Mouse (Mus musculus): ENCODE data around the gene Lim2. TPM values are rescaled to one million over a fixed set of nuclear protein-coding genes. Genes with fewer than 3 reads are reported as not detected.
A peak's percentile ranks its signal among the peaks of the same experiment; 100 is the strongest.

Lim2 gene
- total and polyA plus RNA-seq, 2 experiments from 2014 or later = not detected

- Histone ChIP-seq H3K9ac (no peak overlapping the region), H3K4me2 (ENCODE audit: low read depth) (no peak overlapping the region), H3K27ac (ENCODE audit: low read depth, low read length) (no peak overlapping the region), H3K9me3 (ENCODE audit: low read length) (no peaks in the 10 kb centered on the region), H3K36me3 (ENCODE audit: insufficient read depth) (peaks cover 26% of the 10 kb centered on the region), H3K27me3 (ENCODE audit: insufficient read depth, low read length) (no peaks in the 10 kb centered on the region), H3K4me1 (ENCODE audit: insufficient read depth) (no peaks in the 10 kb centered on the region), H3K4me3 (ENCODE audit: low read depth, low read length) (no peak overlapping the region)
- ATAC-seq (no peak), DNase-seq (no peak)
- WGBS = 87% methylated on average over 14 of the region's 14 CpGs
- no peak for TF ChIP-seq CTCF (IDR thresholded peaks at IDR 0.05; ENCODE audit: low read depth)
Observed at GRCm38 (mm10) chr7:43453599-43454355, 26.3 kb downstream of the Lim2 start.

DNA sequence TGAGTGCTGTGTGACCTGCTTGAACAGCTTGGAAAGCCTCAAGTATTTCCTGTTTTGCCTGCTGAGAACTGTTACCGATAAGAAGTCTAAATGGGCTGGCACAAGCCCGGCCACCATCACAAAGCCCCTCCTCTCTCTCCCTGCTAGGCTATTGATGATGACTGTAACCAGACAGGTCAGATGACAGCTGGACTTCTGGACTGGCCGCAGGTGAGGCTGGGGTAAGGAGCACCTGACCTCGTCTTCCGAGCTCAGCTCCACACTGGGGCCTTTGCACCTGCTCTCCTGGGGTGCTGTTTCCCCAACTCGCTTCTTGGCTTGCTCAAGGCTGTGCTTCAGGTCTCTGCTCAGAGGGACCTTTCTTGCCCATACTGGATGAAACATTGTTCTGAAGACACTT is 26.9 kb downstream of the Lim2 start:
- Histone ChIP-seq H3K9me3 (ENCODE audit: low read length) (no peaks in the 10 kb centered on the region), H3K36me3 (ENCODE audit: insufficient read depth) (peaks cover 26% of the 10 kb centered on the region), H3K4me3 (ENCODE audit: low read depth, low read length) (no peak overlapping the region), H3K27me3 (ENCODE audit: insufficient read depth, low read length) (no peaks in the 10 kb centered on the region), H3K4me1 (ENCODE audit: insufficient read depth) (no peaks in the 10 kb centered on the region), H3K9ac (no peak overlapping the region), H3K27ac (ENCODE audit: low read depth, low read length) (no peak overlapping the region), H3K4me2 (ENCODE audit: low read depth) (no peak overlapping the region)
- WGBS = 91% methylated on average over 6 of the region's 6 CpGs
- TF ChIP-seq CTCF (IDR thresholded peaks at IDR 0.05; ENCODE audit: low read depth) = no peak
- no peak for ATAC-seq
- DNase-seq = no peak

DNA sequence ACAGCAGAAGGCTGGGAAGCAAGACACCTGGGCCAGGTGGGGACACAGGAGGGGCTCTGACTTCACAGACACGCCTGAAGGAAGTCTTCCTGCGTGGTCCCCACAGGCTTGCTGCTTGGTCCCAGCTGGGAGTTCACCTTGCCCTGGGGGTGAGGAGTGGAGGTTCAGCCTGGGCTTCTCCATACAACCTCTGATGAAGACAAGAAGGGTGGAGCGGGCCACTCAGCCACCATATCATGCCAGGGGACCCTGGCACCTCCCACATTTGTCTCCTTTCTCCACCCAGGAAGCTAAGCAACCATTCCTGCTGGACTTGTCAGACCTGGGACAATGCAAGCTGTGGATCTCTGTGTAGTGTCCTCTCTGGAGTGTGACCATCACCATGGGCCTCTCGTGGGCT is 35.4 kb downstream of the Lim2 start, which contains the start of gene Vsig10l:
Gene Vsig10l, plus strand, starts transcription at position 301 of the 400 bp plus-strand sequence.
- H3K9me3 ChIP-seq (ENCODE audit: low read length) = no peaks in the 10 kb centered on the region
- WGBS = 66% methylated on average over 4 of the region's 4 CpGs
- TF ChIP-seq CTCF (IDR thresholded peaks at IDR 0.05; ENCODE audit: low read depth) = no peak
- no peak within 1 kb of the TSS for H3K4me2 ChIP-seq (ENCODE audit: low read depth)
- H3K27me3 ChIP-seq (ENCODE audit: insufficient read depth, low read length) = no peaks in the 10 kb centered on the region
- no peak within 1 kb of the TSS for H3K9ac ChIP-seq
- ATAC-seq (no peak), DNase-seq (no peak)
- H3K4me3 ChIP-seq (ENCODE audit: low read depth, low read length) = no peak within 1 kb of the TSS
- H3K27ac ChIP-seq (ENCODE audit: low read depth, low read length) = no peak within 1 kb of the TSS
- no peaks in the 10 kb centered on the region for H3K36me3 ChIP-seq (ENCODE audit: insufficient read depth)
- no peaks in the 10 kb centered on the region for H3K4me1 ChIP-seq (ENCODE audit: insufficient read depth)

GRCm38 (mm10) chr7:43463976-43464375 is 36.5 kb downstream of the Lim2 start:
- H3K27me3 ChIP-seq (ENCODE audit: insufficient read depth, low read length) = no peaks in the 10 kb centered on the region
- H3K4me3 ChIP-seq (ENCODE audit: low read depth, low read length) = no peak overlapping the region
- no peaks in the 10 kb centered on the region for H3K36me3 ChIP-seq (ENCODE audit: insufficient read depth)
- no peak for ATAC-seq
- no peak overlapping the region for H3K9ac ChIP-seq
- no peak overlapping the region for H3K27ac ChIP-seq (ENCODE audit: low read depth, low read length)
- no peak overlapping the region for H3K4me2 ChIP-seq (ENCODE audit: low read depth)
- H3K4me1 ChIP-seq (ENCODE audit: insufficient read depth) = no peaks in the 10 kb centered on the region
- 79% methylated on average over 7 of the region's 7 CpGs for WGBS
- no peaks in the 10 kb centered on the region for H3K9me3 ChIP-seq (ENCODE audit: low read length)
- DNase-seq = no peak
- TF ChIP-seq CTCF (IDR thresholded peaks at IDR 0.05; ENCODE audit: low read depth) = no peak

GRCm38 (mm10) chr7:43464864-43465343 is 37.4 kb downstream of the Lim2 start:
- no peaks in the 10 kb centered on the region for H3K9me3 ChIP-seq (ENCODE audit: low read length)
- H3K27me3 ChIP-seq (ENCODE audit: insufficient read depth, low read length) = no peaks in the 10 kb centered on the region
- no peak overlapping the region; the same call in 1 of the 2 replicates for H3K27ac ChIP-seq (ENCODE audit: low read depth, low read length)
- no peak for TF ChIP-seq CTCF (IDR thresholded peaks at IDR 0.05; ENCODE audit: low read depth)
- ATAC-seq (0 out of 2 replicates have a peak, but pooled peaks have one; percentile 0), DNase-seq (no peak)
- H3K36me3 ChIP-seq (ENCODE audit: insufficient read depth) = no peaks in the 10 kb centered on the region
- peak overlapping the region; percentile 59 for H3K9ac ChIP-seq
- 9% methylated on average over 35 of the region's 35 CpGs for WGBS
- H3K4me2 ChIP-seq (ENCODE audit: low read depth) = peak overlapping the region; percentile 84
- H3K4me3 ChIP-seq (ENCODE audit: low read depth, low read length) = peak overlapping the region; percentile 44
- no peaks in the 10 kb centered on the region for H3K4me1 ChIP-seq (ENCODE audit: insufficient read depth)

DNA sequence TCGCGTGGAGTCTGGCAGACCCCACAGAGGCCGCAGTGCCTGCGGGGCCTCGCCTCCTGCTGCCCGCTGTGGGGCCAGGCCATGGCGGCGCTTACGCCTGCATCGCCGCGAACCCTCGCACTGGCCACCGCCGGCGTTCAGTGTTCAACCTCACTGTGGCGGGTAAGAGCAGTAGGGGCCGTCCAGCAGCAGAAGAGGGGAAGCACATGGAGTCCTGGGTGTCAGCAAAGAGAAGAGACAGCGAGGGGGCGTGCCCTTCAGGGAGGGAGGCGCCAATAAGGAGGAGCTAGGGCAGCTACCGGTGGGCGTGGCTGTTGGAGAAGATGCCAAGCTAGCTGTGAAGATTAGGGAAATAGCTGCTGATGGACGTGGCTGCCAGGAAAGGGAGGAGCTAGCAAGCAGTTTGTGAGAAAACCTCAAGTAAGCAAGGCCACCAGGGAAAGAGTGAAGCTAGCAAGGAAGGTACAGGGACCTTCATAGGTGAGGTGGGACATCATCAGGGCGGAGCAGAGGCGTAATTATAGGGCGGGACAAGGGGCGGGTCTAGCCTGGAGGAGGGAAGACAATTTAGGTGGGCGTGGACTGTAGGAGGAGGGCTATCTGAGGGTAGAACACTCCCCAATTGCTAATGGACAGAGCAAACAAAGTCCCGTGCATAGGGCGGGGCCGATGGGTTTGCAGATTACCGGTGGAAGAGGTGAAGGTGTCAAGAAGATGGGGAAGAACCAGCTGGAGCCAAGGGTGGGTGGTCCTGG is 38.1 kb downstream of the Lim2 start:
- peak; percentile 56 for TF ChIP-seq CTCF (IDR thresholded peaks at IDR 0.05; ENCODE audit: low read depth)
- H3K27ac ChIP-seq (ENCODE audit: low read depth, low read length) = no peak overlapping the region; the same call in 1 of the 2 replicates
- no peaks in the 10 kb centered on the region for H3K9me3 ChIP-seq (ENCODE audit: low read length)
- H3K9ac ChIP-seq = peak overlapping the region; percentile 59
- peak overlapping the region; percentile 44 for H3K4me3 ChIP-seq (ENCODE audit: low read depth, low read length)
- no peaks in the 10 kb centered on the region for H3K27me3 ChIP-seq (ENCODE audit: insufficient read depth, low read length)
- H3K36me3 ChIP-seq (ENCODE audit: insufficient read depth) = no peaks in the 10 kb centered on the region
- H3K4me1 ChIP-seq (ENCODE audit: insufficient read depth) = no peaks in the 10 kb centered on the region
- peak overlapping the region; percentile 84 for H3K4me2 ChIP-seq (ENCODE audit: low read depth)
- WGBS = 1% methylated on average over 33 of the region's 33 CpGs
- DNase-seq = peak; percentile 88
- ATAC-seq = peak; percentile 78

All from forebrain, postnatal 0 days (tissue).